Mouse (Mus musculus): Measurements from ENCODE around the gene Gcn1l1. TPM values are rescaled to one million over a fixed set of nuclear protein-coding genes. Genes with fewer than 3 reads are reported as not detected.

The Gcn1l1 gene
- total and polyA plus RNA-seq, 2 experiments from 2014 or later: 26.6 to 75.1 TPM

- WGBS: 94% methylated on average over 13 of the region's 14 CpGs
- Histone ChIP-seq H3K27ac (ENCODE audit: low read depth, low read length) (no peak overlapping the region), H3K4me3 (ENCODE audit: low read depth, low read length) (no peak overlapping the region), H3K27me3 (ENCODE audit: insufficient read depth, low read length) (no peaks in the 10 kb centered on the region), H3K4me2 (ENCODE audit: low read depth, low read length, poor library complexity, severe bottlenecking) (no peak overlapping the region), H3K9ac (replicated peaks; ENCODE audit: low read length, poor library complexity, severe bottlenecking) (no peak overlapping the region), H3K4me1 (ENCODE audit: insufficient read depth, low read length) (no peaks in the 10 kb centered on the region), H3K9me3 (ENCODE audit: low read length) (no peaks in the 10 kb centered on the region), H3K36me3 (ENCODE audit: insufficient read depth, low read length) (peaks cover 93% of the 10 kb centered on the region)
- no peak for DNase-seq (ENCODE audit: low spot score)
- ATAC-seq (ENCODE audit: low FRiP score): no peak
- TF ChIP-seq CTCF (IDR thresholded peaks at IDR 0.05): no peak
Measured at GRCm38 (mm10) chr5:115578922-115579321, 13.9 kb downstream of the Gcn1l1 start.

- ATAC-seq (ENCODE audit: low FRiP score) (no peak), DNase-seq (ENCODE audit: low spot score) (no peak)
- Histone ChIP-seq H3K27ac (ENCODE audit: low read depth, low read length) (no peak overlapping the region), H3K4me2 (ENCODE audit: low read depth, low read length, poor library complexity, severe bottlenecking) (no peak overlapping the region), H3K4me1 (ENCODE audit: insufficient read depth, low read length) (no peaks in the 10 kb centered on the region), H3K9me3 (ENCODE audit: low read length) (no peaks in the 10 kb centered on the region), H3K9ac (replicated peaks; ENCODE audit: low read length, poor library complexity, severe bottlenecking) (no peak overlapping the region), H3K27me3 (ENCODE audit: insufficient read depth, low read length) (no peaks in the 10 kb centered on the region), H3K4me3 (ENCODE audit: low read depth, low read length) (no peak overlapping the region), H3K36me3 (ENCODE audit: insufficient read depth, low read length) (peaks cover 93% of the 10 kb centered on the region)
- WGBS: 93% methylated on average over 5 of the region's 5 CpGs
- TF ChIP-seq CTCF (IDR thresholded peaks at IDR 0.05): no peak
Measured at GRCm38 (mm10) chr5:115579363-115579762, 14.3 kb downstream of the Gcn1l1 start.

GRCm38 (mm10) chr5:115580229-115581001, 15.4 kb downstream of the Gcn1l1 start:
- Histone ChIP-seq H3K36me3 (ENCODE audit: insufficient read depth, low read length) (peaks cover 93% of the 10 kb centered on the region), H3K27ac (ENCODE audit: low read depth, low read length) (no peak overlapping the region), H3K4me2 (ENCODE audit: low read depth, low read length, poor library complexity, severe bottlenecking) (no peak overlapping the region), H3K9ac (replicated peaks; ENCODE audit: low read length, poor library complexity, severe bottlenecking) (no peak overlapping the region), H3K9me3 (ENCODE audit: low read length) (no peaks in the 10 kb centered on the region), H3K4me3 (ENCODE audit: low read depth, low read length) (no peak overlapping the region), H3K4me1 (ENCODE audit: insufficient read depth, low read length) (no peaks in the 10 kb centered on the region), H3K27me3 (ENCODE audit: insufficient read depth, low read length) (no peaks in the 10 kb centered on the region)
- TF ChIP-seq CTCF (IDR thresholded peaks at IDR 0.05): no peak
- 95% methylated on average over 14 of the region's 14 CpGs for WGBS
- DNase-seq (ENCODE audit: low spot score) (no peak), ATAC-seq (ENCODE audit: low FRiP score) (no peak)

GRCm38 (mm10) chr5:115581662-115582061, 16.6 kb downstream of the Gcn1l1 start:
- no peak overlapping the region for H3K4me3 ChIP-seq (ENCODE audit: low read depth, low read length)
- WGBS: 94% methylated on average over 9 of the region's 9 CpGs
- H3K4me2 ChIP-seq (ENCODE audit: low read depth, low read length, poor library complexity, severe bottlenecking): no peak overlapping the region
- no peaks in the 10 kb centered on the region for H3K9me3 ChIP-seq (ENCODE audit: low read length)
- no peak overlapping the region for H3K9ac ChIP-seq (replicated peaks; ENCODE audit: low read length, poor library complexity, severe bottlenecking)
- H3K4me1 ChIP-seq (ENCODE audit: insufficient read depth, low read length): no peaks in the 10 kb centered on the region
- H3K36me3 ChIP-seq (ENCODE audit: insufficient read depth, low read length): peaks cover 88% of the 10 kb centered on the region
- TF ChIP-seq CTCF (IDR thresholded peaks at IDR 0.05): no peak
- H3K27ac ChIP-seq (ENCODE audit: low read depth, low read length): no peak overlapping the region
- ATAC-seq (ENCODE audit: low FRiP score) (no peak), DNase-seq (ENCODE audit: low spot score) (no peak)
- H3K27me3 ChIP-seq (ENCODE audit: insufficient read depth, low read length): no peaks in the 10 kb centered on the region

GRCm38 (mm10) chr5:115585616-115586015, 20.6 kb downstream of the Gcn1l1 start:
- no peak overlapping the region for H3K4me3 ChIP-seq (ENCODE audit: low read depth, low read length)
- DNase-seq (ENCODE audit: low spot score): no peak
- H3K4me1 ChIP-seq (ENCODE audit: insufficient read depth, low read length): no peaks in the 10 kb centered on the region
- H3K4me2 ChIP-seq (ENCODE audit: low read depth, low read length, poor library complexity, severe bottlenecking): no peak overlapping the region
- ATAC-seq (ENCODE audit: low FRiP score): no peak
- no peaks in the 10 kb centered on the region for H3K9me3 ChIP-seq (ENCODE audit: low read length)
- TF ChIP-seq CTCF (IDR thresholded peaks at IDR 0.05): no peak
- 88% methylated on average over 12 of the region's 12 CpGs for WGBS
- H3K27ac ChIP-seq (ENCODE audit: low read depth, low read length): no peak overlapping the region
- H3K9ac ChIP-seq (replicated peaks; ENCODE audit: low read length, poor library complexity, severe bottlenecking): no peak overlapping the region
- H3K27me3 ChIP-seq (ENCODE audit: insufficient read depth, low read length): no peaks in the 10 kb centered on the region
- peaks cover 82% of the 10 kb centered on the region for H3K36me3 ChIP-seq (ENCODE audit: insufficient read depth, low read length)

- H3K4me1 ChIP-seq (ENCODE audit: insufficient read depth, low read length): no peaks in the 10 kb centered on the region
- H3K4me3 ChIP-seq (ENCODE audit: low read depth, low read length): no peak overlapping the region
- H3K27ac ChIP-seq (ENCODE audit: low read depth, low read length): no peak overlapping the region
- H3K9ac ChIP-seq (replicated peaks; ENCODE audit: low read length, poor library complexity, severe bottlenecking): no peak overlapping the region
- no peaks in the 10 kb centered on the region for H3K27me3 ChIP-seq (ENCODE audit: insufficient read depth, low read length)
- H3K9me3 ChIP-seq (ENCODE audit: low read length): no peaks in the 10 kb centered on the region
- no peak for ATAC-seq (ENCODE audit: low FRiP score)
- no peak overlapping the region for H3K4me2 ChIP-seq (ENCODE audit: low read depth, low read length, poor library complexity, severe bottlenecking)
- 53% methylated on average over 15 of the region's 15 CpGs for WGBS
- no peak for TF ChIP-seq CTCF (IDR thresholded peaks at IDR 0.05)
- H3K36me3 ChIP-seq (ENCODE audit: insufficient read depth, low read length): peaks cover 82% of the 10 kb centered on the region
- DNase-seq (ENCODE audit: low spot score): no peak
Measured at GRCm38 (mm10) chr5:115586166-115586565, 21.1 kb downstream of the Gcn1l1 start.

Data from midbrain, postnatal 0 days (tissue).